Mouse (Mus musculus) adrenal gland, adult 10 weeks (tissue): ENCODE measurements around the gene Clcn3. TPM values are rescaled to one million over a fixed set of nuclear protein-coding genes. Genes with fewer than 3 reads are reported as not detected.

ENCODE experiments used
- polyA plus RNA-seq: library from polyadenylated mRNA; stranded (reverse); fragments of 350-450 nt; fragmentation: Illumina TruSeq; extraction: RNeasy Lipid Tissue Mini Kit (QIAGEN cat#74804); gene quantifications from one replicate; pipeline ENCODE4 v1.2.3, GENCODE M21; 2014; ENCODE audit warnings: low read depth, low replicate concordance

Clcn3 gene
- polyA plus RNA-seq, result 150 TPM

DNA sequence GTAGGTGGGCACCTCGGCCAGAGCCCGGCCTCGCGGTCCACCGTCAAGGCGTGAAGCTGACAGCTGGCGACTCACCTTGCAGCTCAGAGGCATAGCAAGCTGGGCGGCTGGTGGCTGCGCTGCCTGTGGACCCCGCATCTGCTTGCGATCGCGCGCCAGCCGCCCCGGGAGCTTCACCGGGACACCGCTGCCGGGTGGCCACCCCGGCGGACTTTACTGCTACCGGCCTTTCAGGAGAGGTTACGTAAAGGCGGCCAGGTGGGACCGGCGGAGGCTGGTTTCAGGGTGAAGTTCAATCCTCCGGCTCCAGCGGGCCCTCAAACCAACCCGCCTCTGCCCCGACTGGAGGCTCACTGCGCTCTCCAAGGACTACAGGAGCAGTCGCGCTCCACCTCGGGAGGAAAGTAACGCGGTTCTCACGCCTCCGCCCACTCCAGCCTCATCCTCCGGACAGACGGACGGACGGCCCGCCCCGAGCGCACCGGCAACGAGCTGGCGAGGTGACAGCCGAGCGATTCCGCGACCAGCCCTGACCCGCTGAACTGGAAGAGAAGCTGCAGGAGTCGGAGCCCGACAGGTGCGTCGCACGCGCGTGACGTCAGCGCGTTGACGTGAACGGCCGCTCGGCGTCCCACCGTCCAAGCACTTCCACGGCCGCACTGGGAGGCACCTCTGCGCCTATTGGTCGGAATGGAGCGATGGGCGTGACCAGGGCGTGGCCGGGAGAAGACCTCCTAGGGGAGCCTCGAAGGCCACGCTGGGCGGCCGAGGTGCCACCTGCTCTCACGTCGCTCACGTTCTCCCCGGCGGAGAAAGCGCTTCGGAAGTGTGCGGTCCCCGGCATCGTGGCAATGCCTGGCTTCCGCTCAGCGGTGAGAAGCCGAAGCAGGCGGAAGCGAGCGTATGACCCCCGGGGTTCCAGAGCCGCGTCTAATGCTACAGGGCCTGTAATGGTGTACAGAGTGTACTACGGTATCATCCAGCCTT lies at the start of gene Clcn3:
TSS of gene Clcn3 (minus strand) at position 600 of the 987 bp plus-strand sequence.

GRCm38 (mm10) chr8:60992910-60993638 lies 10.0 kb upstream of the Clcn3 start, which contains the start of gene Nek1:
TSS of gene Nek1 (plus strand) at chr8:60993195.

GRCm38 (mm10) chr8:60889843-60890519 lies 93.1 kb downstream of the Clcn3 start, which contains the start of gene Hpf1:
TSS of gene Hpf1 (plus strand) at chr8:60890418.

Other genes with a start within 250 kb of the Clcn3 start
- gene Hpf1, start 92.9 kb downstream of the Clcn3 start, polyA plus RNA-seq, result 121 TPM
- 54.6 TPM for gene Nek1, start 9.9 kb upstream of the Clcn3 start, polyA plus RNA-seq
- gene Sh3rf1, start 240.6 kb upstream of the Clcn3 start, polyA plus RNA-seq, result 5.8 TPM